Mouse (Mus musculus): ENCODE data around the gene Foxb2. TPM values are rescaled to one million over a fixed set of nuclear protein-coding genes. Genes with fewer than 3 reads are reported as not detected.

Gene Foxb2
- total RNA-seq, 4 experiments from 2014 or later, result not detected

GRCm38 (mm10) chr19:16825228-16825627, 48.4 kb downstream of the Foxb2 start:
- no peak for DNase-seq (ENCODE audit: low spot score in 2 of 2)

Other genes with a start within 250 kb of the Foxb2 start
- gene Vps13a, start 92.9 kb downstream of the Foxb2 start, total RNA-seq (2022), result 10 to 100 TPM; 23.9 to 36.7 (median 27.1) TPM
- gene Prune2, start 82.3 kb upstream of the Foxb2 start, total RNA-seq (2022), result 1 to 10 TPM; 3.5 to 8.0 (median 5.6) TPM